Mouse (Mus musculus) heart, adult 2 months (tissue): ENCODE results near the gene Erc2. TPM values are rescaled to one million over a fixed set of nuclear protein-coding genes. Genes with fewer than 3 reads are reported as not detected.

Source experiments
- DNase-seq, 2 experiments: peaks; one replicate each; pipeline ENCODE4 v3.0.0; 2021
- H3K27ac ChIP-seq: fragments of 200-600 bp; 2 replicates; pipeline ENCODE4 v1.8.1; 2022
- H3K27me3 ChIP-seq: fragments of 200-500 bp; 2 replicates; pipeline ENCODE4 v1.6.1; 2012; ENCODE audit warnings: mild to moderate bottlenecking, low read length, inconsistent platforms, mixed read lengths; ENCODE audit not compliant: control insufficient read depth, insufficient read depth
- H3K36me3 ChIP-seq: fragments of 200-500 bp; 2 replicates; pipeline ENCODE4 v1.6.1; 2012; ENCODE audit warnings: low read length, inconsistent platforms; ENCODE audit not compliant: control insufficient read depth, insufficient read depth
- H3K4me1 ChIP-seq: fragments of 200-500 bp; 2 replicates; pipeline ENCODE4 v1.6.1; 2011; ENCODE audit warnings: low read length; ENCODE audit not compliant: control insufficient read depth, insufficient read depth
- H3K4me3 ChIP-seq: fragments of 200-600 bp; 2 replicates; pipeline ENCODE4 v1.8.1; 2022
- H3K79me2 ChIP-seq: fragments of 200-500 bp; replicated peaks from 2 replicates; pipeline ENCODE4 v1.6.1; 2012; ENCODE audit warnings: mild to moderate bottlenecking, inconsistent platforms, low read length, moderate library complexity, mixed read lengths; ENCODE audit not compliant: control insufficient read depth, insufficient read depth
- H3K9ac ChIP-seq: fragments of 200-500 bp; 2 replicates; pipeline ENCODE4 v1.6.1; 2012; ENCODE audit warnings: low read depth, mild to moderate bottlenecking, control low read depth, inconsistent platforms, low read length, mixed read lengths
- CTCF ChIP-seq: fragments of 200-600 bp; IDR thresholded peaks from 2 replicates; pipeline ENCODE4 v1.8.1; 2022; ENCODE audit warnings: antibody characterized with exemption, mild to moderate bottlenecking, moderate library complexity
- EP300 ChIP-seq: fragments of 200-500 bp; IDR thresholded peaks from 2 replicates; pipeline ENCODE4 v1.6.1; 2011; ENCODE audit warnings: low read depth, low read length, control low read depth; ENCODE audit not compliant: insufficient read depth
- POLR2A ChIP-seq: fragments of 200-500 bp; IDR thresholded peaks from 2 replicates; pipeline ENCODE4 v1.6.1; 2011; ENCODE audit warnings: mild to moderate bottlenecking, low read depth, low read length, control low read depth; ENCODE audit not compliant: insufficient read depth
- WGBS: fragments of 180-500 bp; shearing (Covaris S2); methylation state at CpG from one replicate; pipeline ENCODE4 v1.1.7; 2018; 5-methylcytosine and 5-hydroxymethylcytosine counted together
- intact Hi-C: fragments of 180-260 bp; cut with DNase I; formaldehyde crosslinking; loops from one replicate; pipeline ENCODE4 v1.15.1; 2025
- polyA plus RNA-seq: library from polyadenylated mRNA; depleted of rRNA; stranded (reverse); fragments of >200 nt; gene quantifications from 2 replicates; pipeline ENCODE4 v1.2.3, GENCODE M21; 2012
- total RNA-seq, 2 experiments: library from RNA; stranded (reverse); gene quantifications; 2 replicates each; pipeline ENCODE4 v1.2.3; 2021

Gene Erc2
- total and polyA plus RNA-seq, 3 experiments, result 0.49 to 0.68 (median 0.64) TPM

DNA sequence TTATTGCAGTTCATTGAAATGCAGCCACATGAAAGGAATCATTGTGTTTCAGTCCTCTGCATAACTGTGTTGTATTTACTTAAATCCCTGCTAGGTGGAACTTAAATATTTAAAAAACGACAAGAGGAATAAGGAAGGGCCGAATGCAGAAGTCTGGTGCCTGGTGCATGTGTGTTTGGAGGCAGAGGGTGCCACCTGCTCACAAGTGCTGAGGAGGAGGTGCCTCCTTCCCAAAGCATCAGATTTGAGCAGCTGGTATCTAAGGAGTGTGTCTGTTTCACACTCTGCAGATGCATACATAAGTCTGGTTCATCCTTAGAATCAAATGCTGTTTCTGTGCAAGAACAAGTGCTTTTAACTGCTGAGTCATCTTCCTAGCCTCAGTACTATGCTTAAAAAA, 224.6 kb downstream of the Erc2 start:
- no peak overlapping the region for H3K27ac ChIP-seq
- no peak overlapping the region for H3K9ac ChIP-seq
- 75% methylated on average over 2 of the region's 2 CpGs for WGBS
- no peak for TF ChIP-seq EP300
- no peak for TF ChIP-seq CTCF
- no peak for TF ChIP-seq POLR2A
- no peaks in the 10 kb centered on the region for H3K27me3 ChIP-seq
- H3K4me3 ChIP-seq, result no peak overlapping the region
- no peak for DNase-seq
- no peaks in the 10 kb centered on the region for H3K36me3 ChIP-seq
- intact Hi-C loops, result no loop called here
- no peaks in the 10 kb centered on the region for H3K4me1 ChIP-seq
- H3K79me2 ChIP-seq, result no peaks in the 10 kb centered on the region

DNA sequence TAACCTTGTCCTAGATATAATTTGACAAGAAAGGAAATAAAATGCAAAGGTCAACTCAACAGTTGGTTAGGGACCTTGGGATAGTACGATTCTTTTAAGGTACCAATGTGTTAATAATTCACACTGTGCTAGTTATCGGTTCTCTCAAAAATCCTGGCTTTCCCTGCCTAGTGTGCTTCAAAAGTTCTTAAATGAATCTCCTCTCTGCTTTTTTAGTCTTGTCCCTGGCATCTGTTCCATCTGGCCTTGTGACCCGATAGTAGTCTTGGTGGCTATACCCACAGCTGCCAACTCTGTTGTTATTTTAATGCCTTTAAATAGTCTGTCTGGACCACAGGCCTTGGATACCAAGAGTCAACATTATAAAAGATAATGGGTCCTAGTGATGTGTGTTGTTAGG, 225.1 kb downstream of the Erc2 start:
- Histone ChIP-seq H3K36me3 (no peaks in the 10 kb centered on the region), H3K27ac (no peak overlapping the region), H3K4me3 (no peak overlapping the region), H3K9ac (no peak overlapping the region), H3K27me3 (no peaks in the 10 kb centered on the region), H3K79me2 (no peaks in the 10 kb centered on the region), H3K4me1 (no peaks in the 10 kb centered on the region)
- DNase-seq, result no peak
- 61% methylated on average over 3 of the region's 3 CpGs for WGBS
- no peak for TF ChIP-seq CTCF
- TF ChIP-seq EP300, result no peak
- no peak for TF ChIP-seq POLR2A
- intact Hi-C loops, result no loop called here

DNA sequence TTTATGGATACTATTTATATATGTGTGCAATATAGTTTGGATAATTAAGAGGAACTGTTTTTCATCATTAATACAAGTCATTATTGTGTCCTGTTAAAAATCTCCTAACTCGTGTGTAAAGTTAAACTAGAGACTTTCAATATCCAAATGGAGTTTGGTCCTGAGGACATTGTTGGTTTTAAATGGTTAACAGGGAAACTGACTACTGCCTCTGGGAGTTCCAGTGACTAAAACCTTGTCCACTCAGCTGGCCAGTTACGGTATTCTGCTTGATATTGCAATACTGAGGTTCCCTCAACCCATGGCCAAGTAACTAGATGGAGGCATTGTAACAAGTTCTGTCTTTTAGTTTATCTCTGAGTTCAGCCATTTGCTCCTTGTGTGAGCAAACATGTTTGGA, 229.0 kb downstream of the Erc2 start:
- H3K36me3 ChIP-seq, result no peaks in the 10 kb centered on the region
- WGBS, result 87% methylated on average over 2 of the region's 2 CpGs
- H3K4me3 ChIP-seq, result no peak overlapping the region
- H3K9ac ChIP-seq, result no peak overlapping the region
- DNase-seq, result no peak
- H3K27ac ChIP-seq, result no peak overlapping the region
- no peaks in the 10 kb centered on the region for H3K27me3 ChIP-seq
- intact Hi-C loops, result no loop called here
- TF ChIP-seq EP300 (no peak), POLR2A (no peak), CTCF (no peak)
- no peaks in the 10 kb centered on the region for H3K4me1 ChIP-seq
- no peaks in the 10 kb centered on the region for H3K79me2 ChIP-seq

DNA sequence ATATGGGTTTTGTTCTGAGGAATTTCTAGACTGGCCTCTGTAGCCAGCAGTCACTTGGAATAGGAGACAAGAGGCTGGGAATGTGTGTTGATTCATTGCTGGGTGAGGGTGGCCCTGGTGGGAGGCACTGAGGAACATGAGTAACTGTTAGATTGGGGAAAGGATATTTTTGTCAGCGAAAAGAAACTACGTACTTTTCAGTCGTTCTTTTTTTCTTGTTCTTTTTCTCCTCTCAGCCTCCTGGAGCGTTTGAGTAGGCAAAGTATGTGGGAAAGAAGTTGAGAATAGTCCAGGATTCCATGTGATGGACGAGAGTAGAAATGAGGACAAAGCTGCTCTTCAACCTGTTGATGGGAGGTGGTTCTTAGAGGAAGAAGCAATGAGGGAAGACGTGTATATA, 230.4 kb downstream of the Erc2 start:
- no peaks in the 10 kb centered on the region for H3K79me2 ChIP-seq
- H3K27ac ChIP-seq, result no peak overlapping the region
- TF ChIP-seq POLR2A, result no peak
- TF ChIP-seq EP300, result no peak
- no peak for TF ChIP-seq CTCF
- H3K4me1 ChIP-seq, result no peaks in the 10 kb centered on the region
- 70% methylated on average over 6 of the region's 6 CpGs for WGBS
- no peaks in the 10 kb centered on the region for H3K36me3 ChIP-seq
- H3K9ac ChIP-seq, result no peak overlapping the region
- H3K27me3 ChIP-seq, result no peaks in the 10 kb centered on the region
- no peak for DNase-seq
- intact Hi-C loops, result no loop called here
- no peak overlapping the region for H3K4me3 ChIP-seq

DNA sequence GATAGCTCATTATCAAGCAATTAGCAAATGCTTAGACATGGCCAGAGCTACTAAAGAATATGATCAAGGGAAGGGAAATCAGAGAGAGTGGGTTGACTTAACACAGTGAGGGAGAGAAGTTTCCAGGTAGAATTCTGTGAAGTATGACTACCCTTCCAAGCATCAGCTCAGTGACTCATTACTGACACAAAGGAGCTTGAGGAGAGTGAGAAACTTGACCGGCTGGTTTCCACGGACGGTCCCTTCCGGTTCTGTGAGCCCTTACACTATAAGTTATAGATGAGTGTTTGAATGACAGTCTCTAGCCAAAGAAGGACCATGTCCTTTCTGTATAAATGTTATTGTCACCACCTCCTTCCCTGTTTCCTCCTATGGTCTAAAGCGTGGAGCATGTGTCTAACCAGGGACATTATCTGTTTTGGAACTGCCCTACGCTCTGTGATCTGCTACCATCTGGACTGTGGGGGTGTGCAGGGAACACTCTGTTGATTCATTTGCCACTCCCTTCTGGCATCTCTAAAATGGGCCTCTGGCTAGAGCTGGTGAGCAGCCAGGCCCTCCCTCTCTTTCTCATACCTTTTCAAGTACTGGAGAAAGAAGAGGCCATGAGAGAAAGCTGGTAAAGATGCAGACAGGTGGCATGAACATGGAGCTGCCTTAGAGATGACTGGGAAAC, 238.3 kb downstream of the Erc2 start:
- WGBS, result 85% methylated on average over 6 of the region's 6 CpGs
- DNase-seq, result no peak
- no peak for TF ChIP-seq EP300
- TF ChIP-seq CTCF, result no peak
- TF ChIP-seq POLR2A, result no peak
- Histone ChIP-seq H3K27me3 (no peaks in the 10 kb centered on the region), H3K4me1 (no peaks in the 10 kb centered on the region), H3K79me2 (no peaks in the 10 kb centered on the region), H3K36me3 (no peaks in the 10 kb centered on the region), H3K4me3 (no peak overlapping the region), H3K9ac (no peak overlapping the region), H3K27ac (no peak overlapping the region)
- intact Hi-C loops, result no loop called here

- Histone ChIP-seq H3K27ac (no peak overlapping the region), H3K27me3 (no peaks in the 10 kb centered on the region), H3K9ac (no peak overlapping the region), H3K36me3 (no peaks in the 10 kb centered on the region), H3K4me1 (no peaks in the 10 kb centered on the region), H3K4me3 (no peak overlapping the region), H3K79me2 (no peaks in the 10 kb centered on the region)
- intact Hi-C loops, result no loop called here
- TF ChIP-seq EP300, result no peak
- no peak for DNase-seq
Measured at GRCm38 (mm10) chr14:27862299-27862698, 240.1 kb downstream of the Erc2 start.
